Mouse (Mus musculus) myocyte (in vitro differentiated cells): ENCODE results near the gene Prss56.

Experiments used
- MAX ChIP-seq: IDR thresholded peaks from one replicate; pipeline ENCODE4 v1.6.1; 2011; ENCODE audit warnings: low read depth, mild to moderate bottlenecking, control low read depth
- POLR2A ChIP-seq: IDR thresholded peaks from one replicate; pipeline ENCODE4 v1.6.1; 2011; ENCODE audit warnings: low read depth, mild to moderate bottlenecking, control low read depth, moderate library complexity; ENCODE audit not compliant: insufficient read length
- POLR2AphosphoS2 ChIP-seq: IDR thresholded peaks from one replicate; pipeline ENCODE4 v1.6.1; 2011; ENCODE audit warnings: low read depth, control low read depth; ENCODE audit not compliant: insufficient read length
- TCF12 ChIP-seq: IDR thresholded peaks from one replicate; pipeline ENCODE4 v1.6.1; 2011; ENCODE audit warnings: mild to moderate bottlenecking, control low read depth; ENCODE audit not compliant: poor library complexity, insufficient read depth, severe bottlenecking

DNA sequence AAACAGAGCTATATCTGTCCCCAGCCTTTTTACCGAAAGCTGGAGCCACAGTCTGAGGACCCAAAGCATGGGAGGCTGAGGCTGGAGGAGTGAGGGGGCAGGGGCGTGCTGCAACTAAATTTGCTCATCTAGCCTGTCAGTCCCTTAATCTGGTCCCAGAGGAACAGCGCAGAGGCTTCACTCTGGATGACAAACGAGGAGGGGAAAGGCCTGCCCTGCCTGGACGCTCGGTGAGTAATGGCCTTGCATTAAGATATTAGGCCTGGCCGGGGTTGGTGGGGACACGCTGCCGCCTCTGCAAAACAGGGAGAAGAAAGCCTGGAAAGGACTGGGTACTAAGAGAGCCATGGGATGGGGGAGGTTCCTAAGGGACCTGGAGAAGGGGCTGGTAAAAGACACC, 10.8 kb upstream of the Prss56 start:
- TF ChIP-seq POLR2A = no peak
- TF ChIP-seq MAX = no peak
- no peak for TF ChIP-seq TCF12
- no peak for TF ChIP-seq POLR2AphosphoS2
